Mouse (Mus musculus) testis, adult 2 months (tissue): ENCODE measurements around the gene Sgpp2.

ENCODE experiments used
- CTCF ChIP-seq: fragments of 200-500 bp; IDR thresholded peaks from 2 replicates; pipeline ENCODE4 v1.5.1; 2012; ENCODE audit warnings: low read depth, mild to moderate bottlenecking, inconsistent platforms, low read length, moderate library complexity; ENCODE audit not compliant: control insufficient read depth, insufficient read depth, insufficient replicate concordance
- POLR2A ChIP-seq: fragments of 200-500 bp; IDR thresholded peaks from 2 replicates; pipeline ENCODE4 v1.6.1; 2012; ENCODE audit warnings: low read depth, mild to moderate bottlenecking, inconsistent platforms, low read length, moderate library complexity; ENCODE audit not compliant: control insufficient read depth

DNA sequence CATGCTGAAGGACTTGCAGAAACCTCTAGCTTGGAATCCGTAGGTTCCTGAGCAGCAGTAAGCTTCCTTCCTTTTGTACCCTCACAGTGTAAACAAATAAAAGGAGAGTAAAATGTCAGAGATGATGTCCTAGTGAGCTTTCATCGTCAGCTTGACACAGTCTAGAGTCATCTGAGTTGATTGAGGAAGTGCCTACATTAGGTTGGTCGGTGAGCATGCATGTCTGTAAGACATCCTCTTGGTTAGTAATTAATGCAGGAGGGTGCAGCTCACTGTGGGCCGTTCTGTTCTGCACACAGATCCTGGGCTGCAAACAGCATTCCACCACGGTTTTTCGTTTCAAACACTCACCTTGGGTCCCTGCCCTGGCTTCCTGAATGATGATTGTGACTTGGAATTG is 60.0 kb downstream of the Sgpp2 start:
- TF ChIP-seq POLR2A (no peak), CTCF (no peak)
